Mouse (Mus musculus) megakaryocyte, embryonic 14.5 days (primary cell): Measurements from ENCODE around the gene Aff3.

Experiments used
- FLI1 ChIP-seq: IDR thresholded peaks from 2 replicates; pipeline ENCODE4 v1.6.1; 2012; ENCODE audit warnings: low read length, inconsistent platforms, mixed read lengths
- GATA1 ChIP-seq: IDR thresholded peaks from 3 replicates; pipeline ENCODE4 v1.6.1; 2012; ENCODE audit warnings: mixed read lengths, low read length, inconsistent platforms, borderline replicate concordance

DNA sequence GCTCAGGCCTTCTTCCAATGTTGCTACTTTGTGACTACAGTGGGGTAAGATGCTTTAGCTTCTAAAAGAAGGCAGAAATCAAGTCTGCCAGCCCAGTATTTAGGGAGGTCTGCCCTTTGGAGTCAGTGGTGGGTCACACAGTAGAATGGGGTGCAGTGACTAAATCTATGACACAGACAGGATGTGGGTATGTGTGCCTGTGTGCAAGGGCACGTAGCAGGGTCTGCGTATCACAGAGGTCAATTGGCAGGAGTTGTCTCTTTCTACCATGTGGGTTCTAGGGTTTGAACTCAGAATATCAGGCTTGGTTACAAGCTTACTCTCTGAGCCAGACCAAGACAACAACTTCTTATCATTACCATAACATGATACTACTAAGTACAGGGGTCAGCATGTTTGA, 393.4 kb downstream of the Aff3 start:
- TF ChIP-seq GATA1: no peak
- TF ChIP-seq FLI1: no peak
